Mouse (Mus musculus): ENCODE data around the gene Rab7. TPM values are rescaled to one million over a fixed set of nuclear protein-coding genes. Genes with fewer than 3 reads are reported as not detected.

Rab7 gene
- polyA plus RNA-seq, 1 experiment from 2014 or later: 246 TPM

DNA sequence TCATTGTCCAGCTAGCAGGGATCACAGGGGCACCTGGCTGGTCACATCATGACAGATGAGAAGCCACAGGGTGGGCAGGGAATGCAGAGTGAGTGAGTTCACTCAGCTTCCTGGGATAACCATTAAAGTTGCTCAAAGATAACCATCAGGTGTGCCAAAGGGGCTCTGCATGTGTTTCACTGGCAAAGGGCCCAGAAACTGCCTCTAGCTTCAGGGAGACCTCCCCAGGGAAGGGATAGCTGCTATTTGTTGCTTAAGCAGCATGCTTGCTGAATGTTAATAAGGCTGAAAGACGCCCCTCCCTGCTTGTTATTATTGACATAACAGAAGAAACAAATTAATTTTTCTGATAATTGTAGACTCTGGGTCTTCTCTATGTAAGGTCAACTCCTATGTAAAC lies 53.2 kb downstream of the Rab7 start:
- Histone ChIP-seq H3K9me3 (ENCODE audit: control insufficient read depth, low read depth, low read length) (no peaks in the 10 kb centered on the region), H3K27me3 (ENCODE audit: control insufficient read depth, insufficient read depth, low read length) (no peaks in the 10 kb centered on the region), H3K4me1 (ENCODE audit: control insufficient read depth, insufficient read depth, low read length) (peaks cover 10% of the 10 kb centered on the region), H3K27ac (ENCODE audit: low read length) (no peak overlapping the region), H3K36me3 (ENCODE audit: control insufficient read depth, insufficient read depth, low read length) (no peaks in the 10 kb centered on the region), H3K4me2 (replicated peaks; ENCODE audit: low read depth, low read length) (no peak overlapping the region), H3K4me3 (ENCODE audit: low read depth, low read length) (no peak overlapping the region), H3K9ac (replicated peaks; ENCODE audit: low read depth, low read length) (no peak overlapping the region)
- ATAC-seq (ENCODE audit: insufficient number of reproducible peaks, insufficient read depth, low FRiP score, low read depth): no peak
- 79% methylated on average over 1 of the region's 1 CpGs for WGBS

GRCm38 (mm10) chr6:87991216-87991615 lies 53.9 kb downstream of the Rab7 start:
- 73% methylated on average over 4 of the region's 4 CpGs for WGBS
- no peak for ATAC-seq (ENCODE audit: insufficient number of reproducible peaks, insufficient read depth, low FRiP score, low read depth)

DNA sequence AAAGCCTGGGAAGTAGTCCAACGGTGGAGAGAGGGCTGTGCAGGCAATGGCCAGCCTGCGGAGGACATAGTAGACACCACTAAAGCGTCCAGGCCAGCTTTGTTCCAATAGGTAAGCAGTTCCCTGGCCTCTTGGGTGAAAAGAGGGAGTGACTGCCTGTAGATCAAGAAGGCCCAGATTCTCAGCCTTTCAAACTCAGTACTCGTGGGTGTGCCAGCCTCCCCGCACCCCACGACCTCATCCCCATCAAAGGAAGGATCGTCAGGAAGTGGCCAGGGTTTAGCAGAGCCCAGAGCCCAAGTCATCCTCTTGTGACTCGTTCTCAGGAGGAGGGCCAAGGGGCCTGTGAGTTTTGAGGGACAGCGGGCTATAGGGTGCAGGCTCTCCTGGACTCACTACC lies 62.6 kb downstream of the Rab7 start:
- 59% methylated on average over 9 of the region's 9 CpGs for WGBS
- Histone ChIP-seq H3K4me3 (ENCODE audit: low read depth, low read length) (peak overlapping the region; percentile 85; the same call in 1 of the 2 replicates), H3K27ac (ENCODE audit: low read length) (no peak overlapping the region), H3K9me3 (ENCODE audit: control insufficient read depth, low read depth, low read length) (no peaks in the 10 kb centered on the region), H3K4me1 (ENCODE audit: control insufficient read depth, insufficient read depth, low read length) (peaks cover 10% of the 10 kb centered on the region; the same call in 1 of the 2 replicates), H3K27me3 (ENCODE audit: control insufficient read depth, insufficient read depth, low read length) (no peaks in the 10 kb centered on the region), H3K9ac (replicated peaks; ENCODE audit: low read depth, low read length) (no peak overlapping the region), H3K4me2 (replicated peaks; ENCODE audit: low read depth, low read length) (peak overlapping the region; percentile 65), H3K36me3 (ENCODE audit: control insufficient read depth, insufficient read depth, low read length) (peaks cover 8% of the 10 kb centered on the region; the same call in 1 of the 2 replicates)
- ATAC-seq (ENCODE audit: insufficient number of reproducible peaks, insufficient read depth, low FRiP score, low read depth): no peak

More at GRCm38 (mm10) chr6:87991216-87991615, 53.9 kb downstream of the Rab7 start:
- Histone ChIP-seq H3K9me3 (ENCODE audit: control insufficient read depth, low read depth, low read length) (no peaks in the 10 kb centered on the region), H3K36me3 (ENCODE audit: control insufficient read depth, insufficient read depth, low read length) (peaks cover 3% of the 10 kb centered on the region; the same call in 1 of the 2 replicates), H3K4me2 (replicated peaks; ENCODE audit: low read depth, low read length) (no peak overlapping the region), H3K27me3 (ENCODE audit: control insufficient read depth, insufficient read depth, low read length) (no peaks in the 10 kb centered on the region), H3K4me3 (ENCODE audit: low read depth, low read length) (no peak overlapping the region), H3K4me1 (ENCODE audit: control insufficient read depth, insufficient read depth, low read length) (peaks cover 10% of the 10 kb centered on the region), H3K27ac (ENCODE audit: low read length) (no peak overlapping the region), H3K9ac (replicated peaks; ENCODE audit: low read depth, low read length) (no peak overlapping the region)

DNA sequence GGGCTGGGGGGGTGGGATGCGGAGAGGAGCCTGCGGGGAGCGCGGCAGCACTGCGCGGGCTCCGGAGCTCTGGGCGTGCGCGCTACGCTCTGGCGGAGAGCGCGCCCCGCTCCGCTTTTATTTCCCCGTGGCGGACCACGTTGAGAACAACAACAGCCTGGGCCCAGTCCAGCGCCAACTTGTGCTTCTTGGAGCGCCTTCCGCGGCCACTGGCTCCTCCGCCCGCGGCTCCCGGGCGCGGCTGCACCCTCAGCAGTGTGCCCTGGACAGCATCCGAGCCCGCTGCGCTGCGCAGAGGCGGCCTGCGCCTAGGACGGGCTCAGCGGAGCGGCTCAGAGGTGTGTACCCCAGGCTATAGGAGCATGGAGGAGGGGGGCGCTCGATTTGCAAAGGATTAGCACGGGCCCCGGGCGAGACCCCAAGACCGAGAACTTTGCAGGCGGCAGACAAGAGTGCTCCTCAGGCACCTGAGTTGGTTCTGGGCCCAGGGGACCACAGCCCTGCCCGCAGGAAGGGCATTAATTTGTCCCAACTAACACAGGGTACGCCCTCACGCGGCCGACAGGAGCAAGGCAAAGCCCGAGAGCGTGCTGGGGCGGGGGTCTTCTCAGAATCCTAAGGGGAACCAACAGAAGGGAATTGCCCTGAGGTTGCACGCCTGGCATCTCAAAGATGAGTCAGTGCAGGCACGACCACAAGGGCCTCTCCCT lies 63.4 kb downstream of the Rab7 start, which contains the start of gene H1fx:
H1fx (minus strand) TSS at position 91 of the 710 bp plus-strand sequence.
- WGBS: under 1% methylated on average over 48 of the region's 55 CpGs

GRCm38 (mm10) chr6:87981030-87981485 lies 64.0 kb downstream of the Rab7 start:
- H3K27ac ChIP-seq (ENCODE audit: low read length): peak overlapping the region; percentile 86
- no peaks in the 10 kb centered on the region for H3K9me3 ChIP-seq (ENCODE audit: control insufficient read depth, low read depth, low read length)
- no peaks in the 10 kb centered on the region for H3K27me3 ChIP-seq (ENCODE audit: control insufficient read depth, insufficient read depth, low read length)
- WGBS: under 1% methylated on average over 55 of the region's 56 CpGs
- ATAC-seq (ENCODE audit: insufficient number of reproducible peaks, insufficient read depth, low FRiP score, low read depth): peak; percentile 17; the same call in 1 of the 2 replicates
- H3K36me3 ChIP-seq (ENCODE audit: control insufficient read depth, insufficient read depth, low read length): peaks cover 5% of the 10 kb centered on the region; the same call in 1 of the 2 replicates
- peak overlapping the region; percentile 85 for H3K4me3 ChIP-seq (ENCODE audit: low read depth, low read length)
- peak overlapping the region; percentile 79 for H3K9ac ChIP-seq (replicated peaks; ENCODE audit: low read depth, low read length)
- H3K4me2 ChIP-seq (replicated peaks; ENCODE audit: low read depth, low read length): peak overlapping the region; percentile 65
- H3K4me1 ChIP-seq (ENCODE audit: control insufficient read depth, insufficient read depth, low read length): peaks cover 10% of the 10 kb centered on the region; the same call in 1 of the 2 replicates

More for the DNA sequence above, 63.4 kb downstream of the Rab7 start, which contains the start of gene H1fx:
- H3K9ac ChIP-seq (replicated peaks; ENCODE audit: low read depth, low read length): peak within 1 kb of the TSS; percentile 79
- no peaks in the 10 kb centered on the region for H3K9me3 ChIP-seq (ENCODE audit: control insufficient read depth, low read depth, low read length)
- peak within 1 kb of the TSS; percentile 85 for H3K4me3 ChIP-seq (ENCODE audit: low read depth, low read length)
- peaks cover 8% of the 10 kb centered on the region; the same call in 1 of the 2 replicates for H3K36me3 ChIP-seq (ENCODE audit: control insufficient read depth, insufficient read depth, low read length)
- peak within 1 kb of the TSS; percentile 86 for H3K27ac ChIP-seq (ENCODE audit: low read length)
- H3K4me1 ChIP-seq (ENCODE audit: control insufficient read depth, insufficient read depth, low read length): peaks cover 10% of the 10 kb centered on the region; the same call in 1 of the 2 replicates
- H3K4me2 ChIP-seq (replicated peaks; ENCODE audit: low read depth, low read length): peak within 1 kb of the TSS; percentile 65
- peak; percentile 81 for ATAC-seq (ENCODE audit: insufficient number of reproducible peaks, insufficient read depth, low FRiP score, low read depth)
- no peaks in the 10 kb centered on the region for H3K27me3 ChIP-seq (ENCODE audit: control insufficient read depth, insufficient read depth, low read length)

- Histone ChIP-seq H3K4me1 (ENCODE audit: control insufficient read depth, insufficient read depth, low read length) (peaks cover 10% of the 10 kb centered on the region; the same call in 1 of the 2 replicates), H3K9ac (replicated peaks; ENCODE audit: low read depth, low read length) (peak overlapping the region; percentile 79), H3K9me3 (ENCODE audit: control insufficient read depth, low read depth, low read length) (no peaks in the 10 kb centered on the region), H3K36me3 (ENCODE audit: control insufficient read depth, insufficient read depth, low read length) (peaks cover 5% of the 10 kb centered on the region; the same call in 1 of the 2 replicates), H3K27me3 (ENCODE audit: control insufficient read depth, insufficient read depth, low read length) (no peaks in the 10 kb centered on the region), H3K27ac (ENCODE audit: low read length) (peak overlapping the region; percentile 86), H3K4me2 (replicated peaks; ENCODE audit: low read depth, low read length) (peak overlapping the region; percentile 65), H3K4me3 (ENCODE audit: low read depth, low read length) (peak overlapping the region; percentile 85)
- ATAC-seq (ENCODE audit: insufficient number of reproducible peaks, insufficient read depth, low FRiP score, low read depth): peak; percentile 80
- under 1% methylated on average over 66 of the region's 66 CpGs for WGBS
Measured at GRCm38 (mm10) chr6:87980374-87981029, 64.6 kb downstream of the Rab7 start.

DNA sequence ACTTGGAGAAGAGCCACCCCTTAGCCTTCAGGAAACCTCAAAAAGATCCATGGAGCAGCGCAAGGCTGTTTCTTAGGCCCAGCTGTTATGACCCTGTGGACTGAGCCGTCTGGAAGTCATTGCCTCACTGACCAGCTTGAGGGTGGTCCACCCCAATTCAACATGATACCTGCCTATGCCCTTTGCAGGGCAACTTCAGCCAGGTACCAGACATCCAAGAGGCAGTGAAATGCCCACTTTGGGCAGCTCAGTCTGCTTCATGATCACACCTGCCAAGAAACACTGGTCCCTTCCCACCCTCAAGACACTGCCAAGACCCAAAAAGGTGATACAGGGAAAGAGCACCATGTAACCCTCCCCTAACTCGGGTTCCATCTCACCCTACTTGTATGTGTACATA lies 65.3 kb downstream of the Rab7 start:
- no peak for ATAC-seq (ENCODE audit: insufficient number of reproducible peaks, insufficient read depth, low FRiP score, low read depth)
- peaks cover 3% of the 10 kb centered on the region; the same call in 1 of the 2 replicates for H3K36me3 ChIP-seq (ENCODE audit: control insufficient read depth, insufficient read depth, low read length)
- H3K9me3 ChIP-seq (ENCODE audit: control insufficient read depth, low read depth, low read length): no peaks in the 10 kb centered on the region
- no peak overlapping the region for H3K27ac ChIP-seq (ENCODE audit: low read length)
- 70% methylated on average over 3 of the region's 3 CpGs for WGBS
- no peak overlapping the region for H3K9ac ChIP-seq (replicated peaks; ENCODE audit: low read depth, low read length)
- peaks cover 10% of the 10 kb centered on the region; the same call in 1 of the 2 replicates for H3K4me1 ChIP-seq (ENCODE audit: control insufficient read depth, insufficient read depth, low read length)
- no peaks in the 10 kb centered on the region for H3K27me3 ChIP-seq (ENCODE audit: control insufficient read depth, insufficient read depth, low read length)
- peak overlapping the region; percentile 85; the same call in 1 of the 2 replicates for H3K4me3 ChIP-seq (ENCODE audit: low read depth, low read length)
- peak overlapping the region; percentile 65 for H3K4me2 ChIP-seq (replicated peaks; ENCODE audit: low read depth, low read length)

GRCm38 (mm10) chr6:87970041-87970440 lies 75.0 kb downstream of the Rab7 start:
- Histone ChIP-seq H3K27me3 (ENCODE audit: control insufficient read depth, insufficient read depth, low read length) (no peaks in the 10 kb centered on the region), H3K27ac (ENCODE audit: low read length) (no peak overlapping the region), H3K9me3 (ENCODE audit: control insufficient read depth, low read depth, low read length) (no peaks in the 10 kb centered on the region), H3K4me2 (replicated peaks; ENCODE audit: low read depth, low read length) (no peak overlapping the region), H3K4me3 (ENCODE audit: low read depth, low read length) (no peak overlapping the region), H3K36me3 (ENCODE audit: control insufficient read depth, insufficient read depth, low read length) (no peaks in the 10 kb centered on the region), H3K9ac (replicated peaks; ENCODE audit: low read depth, low read length) (no peak overlapping the region), H3K4me1 (ENCODE audit: control insufficient read depth, insufficient read depth, low read length) (no peaks in the 10 kb centered on the region)
- no peak for ATAC-seq (ENCODE audit: insufficient number of reproducible peaks, insufficient read depth, low FRiP score, low read depth)
- WGBS: 30% methylated on average over 2 of the region's 2 CpGs

Measured in stomach, embryonic 14.5 days (tissue).